Mouse (Mus musculus) adrenal gland, postnatal 36 days (tissue): Measurements from ENCODE around the gene A730071L15Rik. TPM values are rescaled to one million over a fixed set of nuclear protein-coding genes. Genes with fewer than 3 reads are reported as not detected.

Experiments
- DNase-seq, 2 experiments: peaks; one replicate each; pipeline ENCODE4 v3.0.0; 2021; ENCODE audit warnings: mixed read lengths in 1 of 2
- long read RNA-seq, 2 experiments: library from polyadenylated mRNA; stranded (forward); transcript quantifications; one replicate each; pipeline ENCODE4 v2.0.0; 2021; ENCODE audit warnings: borderline sequencing depth in 2 of 2
- total RNA-seq, 2 experiments: library from RNA; stranded (reverse); gene quantifications; 2 replicates each; pipeline ENCODE4 v1.2.3; 2021

The A730071L15Rik gene
- under 1 TPM in 1 of 2 experiments, not detected in 1; 0.16 TPM for total RNA-seq
- long read RNA-seq, experiment 1, result 0 reads
- long read RNA-seq, experiment 2, result 0 reads

DNA sequence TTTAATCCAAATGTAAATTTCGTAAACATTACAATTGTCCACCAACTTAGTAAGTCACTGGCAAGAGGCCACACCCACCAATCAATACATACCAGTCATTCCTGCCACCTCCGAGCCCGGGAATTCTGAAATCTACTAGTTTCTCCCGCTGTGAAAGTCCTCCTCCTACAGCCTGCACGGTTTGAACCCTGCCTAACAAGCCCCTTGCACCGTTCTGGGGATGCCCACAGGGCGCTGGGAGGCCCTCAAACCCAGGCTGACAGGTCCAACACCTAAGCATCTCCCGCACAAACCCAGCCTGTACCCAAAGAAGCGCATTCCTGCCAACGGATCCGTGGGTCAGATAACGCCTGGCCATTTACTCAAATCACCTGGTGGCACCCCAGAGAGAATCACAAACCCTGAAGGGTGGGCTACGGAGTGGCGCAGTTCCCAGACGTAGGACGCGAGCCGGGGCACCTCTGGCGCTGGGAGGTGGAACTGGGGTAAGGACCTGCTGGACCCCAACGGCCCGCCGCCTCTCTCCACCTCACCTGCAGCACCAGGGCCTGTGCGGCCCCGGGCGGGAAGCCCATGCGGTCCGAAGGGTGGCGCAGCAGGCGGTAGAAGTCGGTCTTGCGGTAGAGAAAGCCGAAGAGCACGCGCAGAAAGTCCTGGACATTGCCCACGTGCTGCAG, at the start of gene A730071L15Rik:
A730071L15Rik (plus strand) TSS at position 620 of the 677 bp plus-strand sequence.
- DNase-seq, result peak in 1 of 2 experiments; percentile 22

DNA sequence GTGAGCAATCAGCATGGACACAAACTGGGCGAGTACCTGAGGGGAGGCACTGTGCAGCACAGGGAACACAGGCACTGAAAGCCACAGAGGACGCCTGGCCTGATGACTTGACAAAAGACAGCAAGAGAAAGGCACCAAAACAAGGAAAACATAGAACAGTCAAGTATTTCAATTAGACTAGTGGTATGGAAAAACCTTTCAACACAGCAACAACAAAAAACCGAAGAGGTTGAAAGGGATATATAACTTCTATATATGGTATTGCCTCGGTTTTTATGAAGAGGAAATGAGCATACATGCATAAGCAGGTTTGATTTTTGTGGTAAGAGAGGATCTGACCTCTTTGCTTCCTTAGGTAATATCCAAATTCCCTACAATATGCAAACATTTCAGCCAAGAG, 47.0 kb upstream of the A730071L15Rik start:
- no peak for DNase-seq

DNA sequence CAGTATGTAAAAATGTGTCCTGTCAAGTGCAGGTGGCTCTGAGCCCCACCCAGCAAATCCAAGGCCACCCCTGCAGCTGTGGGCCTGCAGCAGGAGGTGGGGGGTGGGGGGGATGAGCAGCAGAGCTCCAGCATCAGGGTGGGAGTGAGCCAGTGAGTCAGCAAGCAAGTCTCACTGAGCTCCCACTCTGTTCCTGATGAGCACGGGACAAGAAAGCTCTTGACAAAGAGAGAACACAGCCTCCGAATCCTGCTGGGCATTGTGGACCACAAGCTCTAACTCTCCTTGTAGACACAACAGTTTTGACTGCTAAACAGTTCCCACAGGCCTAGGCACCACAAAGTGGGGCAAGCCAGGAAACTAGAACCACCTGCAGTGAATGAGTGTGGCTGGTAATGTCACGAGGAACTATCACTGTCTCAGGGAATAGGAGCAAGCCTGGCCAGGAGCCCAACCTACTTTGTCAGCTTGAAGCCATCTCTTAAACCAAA, 45.6 kb upstream of the A730071L15Rik start:
- DNase-seq, result peak; percentile 21 to 31

DNA sequence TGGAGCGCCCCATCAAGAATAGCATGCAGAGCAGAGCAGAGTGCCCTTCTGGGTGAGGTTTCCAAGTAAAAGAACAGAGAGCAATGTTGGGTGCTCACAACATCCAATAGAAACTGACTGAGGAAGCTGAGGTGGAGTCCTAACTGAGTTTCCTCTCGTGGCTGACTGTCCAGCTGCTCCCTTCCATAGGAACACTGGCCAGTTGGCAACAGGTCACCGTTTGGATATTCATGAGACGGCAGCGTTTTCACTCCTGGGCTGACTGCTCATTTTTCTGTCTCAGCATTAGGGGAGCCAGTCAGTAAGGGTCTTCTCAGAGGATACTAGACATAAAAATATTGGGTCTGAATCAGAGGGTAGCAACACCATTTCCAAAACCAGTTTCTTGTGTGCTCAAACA, 43.2 kb upstream of the A730071L15Rik start:
- DNase-seq, result no peak

DNA sequence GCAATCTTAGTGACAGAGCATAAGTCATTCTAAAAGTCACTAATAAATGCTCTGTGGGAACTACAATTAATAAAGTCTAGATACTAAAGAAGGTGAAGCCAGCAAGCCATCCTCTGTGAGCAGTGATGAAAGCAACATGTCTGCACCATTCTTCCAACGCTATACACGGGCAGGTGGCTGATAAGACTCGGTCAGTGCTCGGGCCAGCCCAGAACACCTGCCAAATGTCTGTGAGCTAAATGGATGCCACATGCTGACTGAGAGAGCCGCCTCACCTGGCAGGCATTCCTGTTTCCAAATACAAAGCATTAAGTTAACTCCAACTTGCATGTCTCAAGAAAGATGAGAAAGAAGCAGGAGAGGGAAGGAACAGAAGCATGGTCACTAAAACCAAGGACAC, 42.7 kb upstream of the A730071L15Rik start:
- no peak for DNase-seq

DNA sequence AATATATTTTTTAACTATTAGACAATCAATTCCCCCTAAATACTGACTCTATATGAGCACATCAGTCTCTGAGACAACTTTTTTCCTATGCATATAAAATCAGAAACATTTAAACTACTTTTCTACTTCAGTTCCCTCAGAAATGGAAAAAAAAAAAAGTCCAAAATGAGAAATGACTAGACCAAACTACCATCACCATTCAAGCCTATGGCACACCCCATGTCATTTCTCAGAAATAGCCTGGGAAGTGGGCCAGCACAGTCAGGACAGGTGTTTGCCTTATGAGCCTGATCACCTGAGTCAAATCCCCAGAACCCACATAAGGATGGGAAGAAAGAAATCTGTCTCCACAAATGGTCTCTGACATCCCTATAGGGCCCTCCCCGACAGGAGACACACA, 41.3 kb upstream of the A730071L15Rik start:
- DNase-seq, result no peak

DNA sequence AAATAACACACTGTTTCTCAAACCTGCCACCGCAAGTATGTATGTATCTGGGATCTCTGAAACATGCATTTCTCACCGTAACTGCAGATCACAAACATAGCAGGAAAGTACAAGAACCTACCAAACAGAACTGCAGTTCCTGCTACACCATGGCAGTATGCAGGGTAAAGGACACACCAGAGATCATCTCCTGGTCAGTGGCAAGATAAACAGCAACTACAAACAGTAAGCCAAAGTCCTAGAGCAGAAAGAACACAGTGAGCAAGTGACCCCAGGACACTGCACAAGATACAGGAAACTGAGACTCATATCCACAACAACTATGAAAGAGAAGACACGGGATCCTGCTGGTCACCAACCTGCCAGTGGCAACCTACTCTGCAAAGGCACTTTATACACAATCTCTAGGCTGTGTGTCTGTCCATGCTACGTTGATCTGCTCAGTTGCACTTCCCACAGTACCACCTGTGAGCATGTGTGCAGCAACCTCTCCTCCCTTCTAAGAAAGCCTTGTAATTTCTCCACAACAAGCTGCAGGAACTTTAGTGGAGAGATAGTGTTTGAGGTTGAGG, 40.0 kb upstream of the A730071L15Rik start:
- no peak for DNase-seq

DNA sequence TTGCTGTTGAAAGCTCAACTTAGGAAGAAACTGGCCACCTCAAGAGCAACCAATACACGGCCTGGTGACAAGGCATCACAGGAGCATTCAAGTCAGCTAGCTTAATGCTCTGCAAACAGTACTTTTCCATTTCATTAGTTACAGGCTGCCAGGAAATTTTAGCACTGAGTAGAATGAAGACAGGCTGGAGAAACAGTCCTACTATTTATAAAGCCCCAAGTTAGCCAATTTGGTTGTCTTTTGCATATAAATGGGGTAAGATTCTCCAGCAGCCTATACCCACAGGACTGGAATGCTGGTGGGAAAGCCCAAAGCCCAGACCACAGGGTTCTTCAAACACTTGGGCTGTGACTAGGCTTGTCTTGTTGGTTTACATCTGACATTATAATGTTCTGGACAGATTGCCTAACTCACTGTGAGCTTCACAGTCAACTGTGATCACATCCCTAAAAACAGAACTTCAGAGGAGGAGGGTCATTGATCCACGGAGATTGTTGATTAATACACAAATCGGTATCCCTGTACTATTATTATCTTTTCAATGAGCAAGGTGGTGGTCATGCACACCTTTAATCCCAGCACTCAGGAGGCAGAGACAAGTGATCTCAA, 39.1 kb upstream of the A730071L15Rik start:
- DNase-seq, result no peak

DNA sequence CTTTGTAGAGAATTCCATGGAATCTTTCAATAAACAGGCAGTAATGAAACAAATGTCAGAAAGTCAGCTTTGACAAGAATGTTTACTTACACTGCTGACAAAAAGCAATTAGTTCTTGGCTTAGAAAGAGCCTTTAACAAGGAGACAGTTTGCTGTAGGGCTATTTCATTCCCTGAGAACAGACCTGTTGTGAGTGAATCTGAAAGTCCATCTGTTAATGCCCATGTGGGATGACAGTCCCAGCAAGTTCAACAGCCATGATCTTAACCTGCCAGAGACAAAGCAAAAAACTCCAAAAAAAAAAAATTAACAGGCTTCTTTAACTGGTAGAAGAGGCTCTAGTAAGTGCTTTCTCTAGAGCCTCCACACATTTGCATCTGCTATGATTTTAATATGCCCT, 38.3 kb upstream of the A730071L15Rik start:
- DNase-seq, result no peak

DNA sequence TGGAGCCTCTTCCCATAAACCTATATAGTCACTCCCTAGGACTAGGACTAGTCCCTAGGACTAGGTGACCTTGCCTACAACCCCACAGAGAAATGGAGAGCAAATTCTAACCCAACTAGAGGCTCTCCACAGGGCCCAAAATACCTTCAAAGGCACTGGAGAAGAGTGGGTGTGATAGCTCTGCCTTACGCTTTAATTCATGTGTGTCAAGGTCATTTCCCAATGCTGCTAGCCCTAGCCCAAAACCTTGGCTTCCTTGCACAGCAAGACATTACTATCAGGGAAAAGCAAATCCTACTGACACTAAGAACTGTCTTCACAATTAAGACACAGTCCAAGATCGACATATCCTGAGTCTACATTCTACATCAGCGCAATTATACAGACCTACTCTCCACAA, 36.8 kb upstream of the A730071L15Rik start:
- DNase-seq, result no peak

DNA sequence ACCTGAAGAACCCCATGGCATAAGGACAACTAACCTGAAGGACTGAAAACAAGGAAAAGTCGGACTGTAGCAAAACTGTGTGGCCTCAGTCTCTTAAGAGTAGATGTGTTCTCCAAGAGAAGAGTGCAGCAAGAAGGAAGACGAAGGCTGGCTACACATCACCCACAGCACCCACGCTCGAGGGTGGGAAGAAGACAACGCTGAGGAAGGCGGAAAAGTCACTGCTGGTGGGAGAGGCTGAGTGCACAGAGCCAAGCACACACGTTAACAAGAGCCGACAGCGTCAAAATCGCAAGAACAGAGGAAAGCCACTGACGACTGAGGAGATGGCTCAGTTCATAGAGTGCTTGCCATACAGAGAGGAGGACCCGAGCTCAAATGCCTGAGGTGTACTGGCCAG, 36.1 kb upstream of the A730071L15Rik start:
- no peak for DNase-seq

DNA sequence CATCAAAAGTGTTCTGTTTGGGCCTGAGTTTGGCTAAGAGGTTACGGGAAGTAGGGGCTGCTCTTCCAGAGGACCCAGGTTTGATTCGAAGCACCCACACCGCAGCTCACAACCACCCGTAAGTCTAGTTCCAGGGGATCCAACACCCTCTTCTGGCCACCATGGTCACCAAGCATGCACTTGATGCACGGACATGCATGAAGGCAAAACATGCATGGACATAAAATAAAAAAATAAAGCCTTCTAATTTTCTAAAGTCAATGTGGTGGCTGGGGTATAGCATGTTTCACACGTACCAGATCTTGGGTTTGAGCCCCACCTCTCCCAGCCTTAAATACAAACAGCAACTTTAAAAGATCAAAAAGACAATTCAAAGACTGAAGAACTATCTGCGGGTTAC, 35.0 kb upstream of the A730071L15Rik start:
- DNase-seq, result no peak

DNA sequence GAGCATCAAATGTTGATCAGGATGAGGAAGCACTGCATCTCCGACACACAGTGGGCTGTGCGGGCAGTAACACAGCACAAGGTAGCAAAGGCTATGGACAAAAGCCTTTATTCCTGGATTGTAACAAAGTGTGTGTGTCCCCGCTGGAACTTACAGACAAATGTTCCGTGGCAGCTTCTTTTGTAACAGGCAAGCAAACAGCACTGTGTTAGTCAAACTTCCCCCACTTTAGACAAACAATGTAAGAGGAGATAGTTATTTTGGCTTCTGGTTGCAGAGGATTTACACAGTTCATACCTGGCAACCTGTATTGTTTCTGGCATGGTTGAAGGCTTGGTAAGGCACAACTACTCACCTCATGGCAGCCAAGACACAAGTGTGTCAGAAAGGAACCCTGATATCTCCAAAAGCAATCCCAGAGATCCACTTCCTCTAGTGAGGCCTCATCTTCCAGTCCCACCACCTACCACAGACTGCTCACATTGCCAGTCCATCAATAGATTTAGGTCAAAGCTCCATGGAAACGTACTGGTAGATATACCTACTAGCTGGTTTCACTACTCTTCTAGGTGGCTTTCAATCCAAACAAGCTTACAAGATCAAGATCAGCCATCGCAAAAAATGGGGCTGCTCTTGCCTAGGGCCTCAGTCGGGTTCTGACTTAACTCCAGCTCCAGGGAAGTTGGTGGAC, 34.3 kb upstream of the A730071L15Rik start:
- DNase-seq, result no peak

DNA sequence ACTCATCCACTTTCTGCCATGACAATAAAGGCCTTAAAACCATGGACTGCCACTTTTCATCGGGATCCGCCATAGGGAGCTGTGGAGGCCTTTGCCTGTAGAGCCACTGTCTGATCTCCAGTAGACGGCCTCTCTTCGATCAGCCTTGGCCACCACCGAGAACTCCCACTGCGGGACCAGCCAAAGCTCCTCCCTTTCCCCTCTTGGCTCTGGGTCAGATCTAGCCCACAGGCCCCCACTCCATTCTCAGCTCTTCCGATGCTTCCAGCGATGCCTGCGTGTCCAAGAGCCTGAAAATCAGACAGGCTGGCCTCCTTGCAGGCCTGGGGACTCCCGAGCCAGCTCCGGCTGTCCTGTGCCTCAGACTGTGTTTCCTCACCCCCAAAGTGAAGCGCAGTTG, 33.5 kb upstream of the A730071L15Rik start:
- DNase-seq, result no peak

DNA sequence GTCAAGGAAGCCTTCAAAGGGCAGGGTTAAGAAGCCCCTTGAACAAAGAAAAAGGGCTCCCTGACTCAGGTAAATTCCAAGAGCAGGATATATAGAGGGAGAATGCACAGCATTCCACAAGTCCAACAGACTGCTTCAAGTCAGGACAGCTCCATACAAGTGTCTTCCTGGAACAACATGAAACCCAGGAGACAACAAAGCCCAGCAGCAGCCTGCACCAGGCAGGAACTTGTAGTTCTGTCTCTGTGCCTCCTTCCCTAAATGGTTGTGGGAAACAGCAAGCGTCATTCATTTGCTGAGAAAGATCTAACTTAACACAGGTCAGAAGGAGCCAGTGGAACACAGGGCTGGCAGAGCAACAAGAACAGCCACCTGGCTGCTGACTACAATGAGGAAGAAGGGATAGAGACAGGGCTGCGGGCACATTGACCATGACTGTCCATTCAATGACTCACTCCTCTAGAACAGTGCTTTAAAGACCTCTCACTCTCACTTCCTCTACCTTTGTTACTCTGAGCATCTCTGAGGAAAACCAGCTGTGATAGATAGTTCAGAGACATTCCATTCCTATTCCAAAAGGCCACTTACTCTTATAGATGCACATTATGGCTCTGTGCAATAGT, 30.7 kb upstream of the A730071L15Rik start:
- DNase-seq, result no peak

DNA sequence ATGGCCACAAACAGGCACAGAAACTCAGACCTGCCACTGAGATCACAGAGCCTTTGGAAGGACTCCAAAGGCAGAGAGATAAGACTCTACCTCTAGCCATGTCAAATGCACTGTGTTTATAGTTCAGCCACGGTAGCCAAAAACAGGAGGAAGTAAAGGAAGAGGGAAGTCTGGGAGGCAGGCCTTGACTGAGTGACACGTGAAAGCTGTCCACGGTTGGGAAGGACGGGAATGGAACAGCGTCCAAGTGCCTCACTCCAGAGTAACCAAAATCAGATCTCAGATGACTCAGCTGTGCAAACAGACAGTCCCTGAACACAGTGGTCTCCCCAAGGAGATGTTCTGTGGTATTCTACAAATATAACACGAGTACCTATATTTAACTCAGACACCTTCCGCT, 25.1 kb upstream of the A730071L15Rik start:
- DNase-seq, result peak; percentile 61

DNA sequence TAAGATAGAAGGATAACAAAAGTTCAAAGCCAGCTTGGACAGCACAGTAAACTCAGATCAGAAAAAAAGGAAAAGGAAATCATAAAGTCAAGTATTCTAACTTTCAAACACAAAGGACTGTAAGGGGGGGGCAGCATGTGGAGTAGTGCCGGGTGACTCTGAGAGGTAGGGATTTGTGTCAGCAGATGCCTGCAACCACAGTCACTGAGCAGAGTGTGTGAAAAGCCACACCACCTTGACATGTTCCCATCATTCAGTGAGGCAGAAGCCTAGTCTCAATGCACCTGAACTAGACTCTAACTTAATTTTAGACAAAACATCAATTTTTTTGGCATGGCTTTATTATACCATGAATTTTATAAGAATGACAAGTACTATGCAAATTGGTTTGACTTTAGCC, 24.3 kb upstream of the A730071L15Rik start:
- DNase-seq, result no peak

DNA sequence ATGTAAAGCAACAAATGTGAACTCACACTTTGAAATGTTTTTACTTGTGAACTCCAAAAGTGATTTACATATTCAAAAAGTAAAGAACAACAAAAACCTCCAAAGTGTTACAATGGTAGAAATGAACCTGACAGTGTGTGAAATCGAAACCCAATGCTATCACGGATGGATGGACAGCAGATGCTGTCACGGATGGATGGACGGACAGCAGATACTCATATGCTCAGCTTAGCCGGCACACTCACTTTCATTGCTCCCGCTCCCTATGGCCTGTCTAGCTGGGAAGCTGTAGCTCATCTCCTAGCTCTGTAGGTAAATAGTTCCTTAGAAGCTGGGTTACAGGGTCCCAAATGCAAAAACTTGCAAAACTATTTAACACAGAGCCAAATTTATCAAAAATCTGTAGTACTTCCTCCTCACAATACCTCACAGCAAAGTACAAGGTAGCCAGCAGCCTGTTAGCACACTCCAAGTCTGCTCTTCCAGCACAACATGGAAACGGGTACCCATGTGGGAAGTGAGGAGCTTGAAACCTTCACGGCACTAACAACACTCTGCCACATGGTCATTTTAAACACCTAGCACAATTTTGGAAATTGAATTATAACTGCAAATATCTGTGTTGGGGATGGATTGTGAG, 21.9 kb upstream of the A730071L15Rik start:
- DNase-seq, result no peak

DNA sequence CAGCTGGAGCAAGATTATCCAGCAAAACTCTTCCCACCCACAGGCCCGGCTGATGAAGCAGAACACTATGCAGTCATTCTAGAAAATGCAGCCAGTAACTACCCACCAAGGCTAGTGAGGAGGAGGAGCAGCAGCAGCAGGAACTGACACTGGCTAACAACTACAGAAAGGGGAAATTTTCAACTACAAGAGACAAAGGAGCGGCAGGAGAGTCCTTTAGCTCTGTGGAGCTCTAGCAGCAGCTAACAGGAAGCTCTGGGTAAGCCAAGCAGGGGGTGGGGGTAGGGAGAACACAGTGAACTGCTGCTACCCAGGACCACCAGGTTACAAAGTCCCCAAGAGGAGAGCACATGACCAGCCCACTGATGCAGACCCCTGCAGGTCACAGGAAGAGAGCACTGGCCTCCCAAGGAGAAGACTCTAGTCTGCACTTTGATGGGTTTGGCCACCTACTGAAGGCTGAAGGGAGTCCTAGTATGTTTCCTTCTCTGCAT, 21.1 kb upstream of the A730071L15Rik start:
- peak in 1 of 2 experiments; percentile 22 for DNase-seq

DNA sequence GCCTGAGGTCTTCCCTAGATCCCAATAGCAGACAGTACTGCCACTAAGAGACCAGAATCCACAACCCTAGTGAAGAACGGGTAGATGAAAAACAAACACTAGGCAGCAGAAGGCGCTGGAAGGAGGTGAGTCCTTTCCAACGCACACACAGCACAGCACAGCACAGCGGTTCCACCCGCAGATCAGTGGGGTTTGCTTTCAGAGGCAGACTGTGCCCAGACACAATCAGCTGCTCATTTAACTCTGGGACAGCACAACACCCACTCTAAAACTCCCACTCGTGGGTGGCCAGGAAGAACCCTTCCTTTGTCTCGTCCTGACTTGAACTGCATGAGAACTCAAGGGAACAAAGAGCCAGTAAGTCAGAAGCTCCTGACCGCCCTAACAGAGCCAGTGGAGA, 20.6 kb upstream of the A730071L15Rik start:
- no peak for DNase-seq

DNA sequence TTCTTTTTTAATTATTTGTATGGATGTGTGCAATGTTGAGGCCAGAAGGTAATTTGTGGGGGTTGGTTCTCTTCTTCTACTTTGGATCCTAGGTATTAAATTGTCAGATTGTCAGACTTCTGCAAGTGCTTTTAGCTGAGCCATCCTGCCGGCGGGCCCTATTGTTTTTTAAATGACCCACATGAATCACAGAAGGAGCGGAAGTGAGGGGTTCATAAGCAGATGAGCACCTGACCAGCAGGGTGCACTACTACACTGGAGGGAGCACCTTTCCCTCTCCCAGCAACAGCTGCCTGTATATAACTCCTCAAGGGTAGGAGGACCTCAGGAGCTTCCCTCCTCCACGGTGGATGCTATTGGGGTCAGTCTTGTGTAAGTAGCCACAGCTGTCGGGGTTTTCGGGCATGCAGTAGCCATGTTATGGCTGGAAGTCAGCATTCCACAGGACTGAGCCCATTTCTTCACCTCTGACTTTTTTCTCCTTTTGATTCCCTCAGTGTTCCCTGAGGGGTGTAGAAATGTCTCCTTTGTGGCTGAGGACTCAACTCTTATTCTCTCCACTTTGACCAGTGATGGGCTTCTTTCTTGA, 18.9 kb upstream of the A730071L15Rik start:
- DNase-seq, result no peak
